Mouse (Mus musculus): ENCODE measurements around the gene Pou3f1.

Pou3f1 gene

DNA sequence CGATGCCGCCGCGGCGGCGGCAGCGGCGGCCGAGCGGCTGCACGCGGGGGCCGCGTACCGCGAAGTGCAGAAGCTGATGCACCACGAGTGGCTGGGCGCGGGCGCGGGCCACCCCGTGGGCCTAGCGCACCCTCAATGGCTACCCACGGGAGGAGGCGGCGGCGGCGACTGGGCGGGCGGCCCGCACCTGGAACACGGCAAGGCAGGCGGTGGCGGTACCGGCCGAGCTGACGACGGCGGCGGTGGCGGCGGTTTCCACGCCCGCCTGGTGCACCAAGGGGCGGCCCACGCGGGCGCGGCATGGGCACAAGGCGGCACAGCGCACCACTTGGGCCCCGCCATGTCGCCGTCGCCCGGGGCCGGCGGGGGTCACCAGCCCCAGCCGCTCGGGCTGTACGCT lies 1.2 kb downstream of the Pou3f1 start:
- peak in 1 of 2 experiments; percentile 16 for DNase-seq (ENCODE audit: low spot score in 2 of 2)

DNA sequence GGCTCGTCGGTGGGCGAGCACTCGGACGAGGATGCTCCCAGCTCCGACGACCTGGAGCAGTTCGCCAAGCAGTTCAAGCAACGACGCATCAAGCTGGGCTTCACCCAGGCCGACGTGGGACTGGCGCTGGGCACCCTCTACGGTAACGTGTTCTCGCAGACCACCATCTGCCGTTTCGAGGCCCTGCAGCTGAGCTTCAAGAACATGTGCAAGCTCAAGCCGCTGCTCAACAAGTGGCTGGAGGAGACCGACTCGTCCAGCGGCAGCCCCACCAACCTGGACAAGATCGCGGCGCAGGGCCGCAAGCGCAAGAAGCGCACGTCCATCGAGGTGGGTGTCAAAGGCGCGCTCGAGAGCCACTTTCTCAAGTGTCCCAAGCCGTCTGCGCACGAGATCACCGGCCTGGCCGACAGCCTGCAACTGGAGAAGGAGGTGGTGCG lies 1.8 kb downstream of the Pou3f1 start:
- peak in 1 of 2 experiments; percentile 20 for DNase-seq (ENCODE audit: low spot score in 2 of 2)

DNA sequence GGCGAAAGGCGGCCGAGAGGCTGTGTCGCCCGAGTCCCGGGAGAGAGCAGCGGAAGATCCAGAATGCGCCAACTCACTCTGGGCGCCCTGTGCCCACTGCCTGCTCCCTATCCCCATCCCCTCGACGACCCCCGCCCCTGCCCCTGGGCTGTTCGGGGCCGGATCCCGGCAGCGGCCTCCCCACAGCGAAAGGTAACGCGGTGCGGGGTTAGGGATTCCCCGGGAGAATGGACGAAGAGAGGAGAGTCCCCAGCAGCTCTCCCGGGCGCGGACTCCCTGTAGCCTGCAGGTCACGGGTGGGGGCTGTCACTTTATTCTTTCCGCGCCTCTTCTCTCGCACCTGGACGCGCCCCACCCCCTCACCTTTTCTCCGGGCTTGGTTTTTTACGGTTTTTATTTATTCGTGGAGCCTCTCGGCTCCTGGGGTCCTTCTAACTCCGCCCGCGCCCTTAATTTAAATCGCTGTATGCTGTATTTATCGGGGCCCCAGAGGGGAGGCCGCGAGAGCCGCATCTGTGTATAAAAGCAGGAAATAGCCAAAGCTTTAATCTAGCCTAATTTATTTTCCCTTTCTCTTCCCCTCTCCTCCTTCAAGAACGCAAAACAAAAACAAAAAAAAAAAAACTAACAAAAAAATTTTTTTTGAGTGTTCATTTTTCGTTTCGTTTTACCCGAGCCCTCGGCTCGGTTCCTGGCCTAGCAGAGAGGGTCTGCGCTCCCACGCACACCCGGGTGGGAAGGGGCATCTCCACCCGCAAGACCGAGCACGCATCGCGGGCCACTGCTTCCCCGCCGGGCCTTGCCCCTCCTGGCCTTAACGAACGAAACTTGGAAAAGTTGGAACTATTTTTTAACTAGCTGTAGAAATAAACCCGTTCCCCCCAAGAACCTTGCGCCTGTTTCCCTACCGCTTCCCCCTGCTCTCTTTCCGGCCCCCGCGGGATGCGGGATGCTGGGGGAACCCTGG lies 2.9 kb downstream of the Pou3f1 start:
- no peak for DNase-seq (ENCODE audit: low spot score in 2 of 2)

DNA sequence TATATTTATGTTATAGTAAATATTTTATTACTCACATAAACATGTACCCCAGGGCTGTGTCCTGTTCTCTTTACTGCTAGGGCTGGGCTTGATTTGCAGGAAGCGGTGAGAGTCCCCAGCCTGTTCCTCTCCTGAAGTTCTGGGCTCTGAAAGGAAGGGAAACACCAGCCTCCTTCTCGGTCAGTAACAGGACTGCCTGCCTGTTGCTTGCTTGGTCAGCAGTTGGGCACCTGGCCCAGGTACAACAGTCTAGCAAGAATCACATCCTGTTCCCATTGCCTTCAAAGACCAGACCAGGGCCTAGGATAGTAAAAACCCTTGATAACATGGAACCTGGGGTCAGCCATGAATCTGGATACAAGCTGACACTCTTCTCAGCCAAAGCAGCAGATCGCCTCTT lies 4.0 kb downstream of the Pou3f1 start:
- no peak for DNase-seq (ENCODE audit: low spot score in 2 of 2)

DNA sequence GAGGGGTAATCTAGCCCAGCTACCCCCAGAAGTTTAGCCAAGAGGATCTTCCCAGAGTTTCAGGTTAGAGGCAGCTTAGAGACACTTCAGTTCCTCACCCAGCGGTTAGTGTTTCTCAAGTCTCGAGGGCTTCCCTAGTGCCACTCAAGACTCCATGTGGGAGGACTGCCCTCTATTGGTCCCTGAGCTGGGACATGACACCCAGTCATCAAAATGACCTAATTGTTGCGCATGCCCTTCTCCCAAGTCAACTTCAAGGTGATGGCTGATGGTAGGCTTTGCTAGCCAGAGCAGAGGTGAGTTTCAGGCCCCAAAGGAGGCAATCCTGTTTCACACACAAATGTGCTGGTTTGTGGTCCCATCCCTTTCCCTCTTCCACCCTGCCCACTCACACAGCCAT lies 6.4 kb downstream of the Pou3f1 start:
- DNase-seq (ENCODE audit: low spot score in 2 of 2) = no peak

DNA sequence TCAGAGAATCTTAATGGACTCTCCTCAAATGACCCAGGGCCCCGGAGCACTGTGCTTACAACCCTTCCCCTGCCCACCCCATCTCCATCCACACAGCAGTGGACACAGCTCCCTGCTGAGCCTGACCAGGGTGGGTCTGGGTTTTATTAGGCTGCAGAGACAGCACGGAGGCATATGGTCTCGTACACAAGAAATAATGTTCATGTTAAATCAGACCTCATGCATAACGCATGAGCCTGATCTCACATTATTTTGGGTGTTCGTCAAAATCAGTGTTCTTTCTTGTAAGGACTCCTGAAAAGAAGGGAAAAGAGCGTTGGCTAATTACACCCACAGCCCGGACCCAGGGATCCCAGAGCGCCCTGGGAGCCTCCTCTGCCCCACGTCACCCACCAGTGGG lies 7.6 kb downstream of the Pou3f1 start:
- DNase-seq (ENCODE audit: low spot score in 2 of 2) = no peak

DNA sequence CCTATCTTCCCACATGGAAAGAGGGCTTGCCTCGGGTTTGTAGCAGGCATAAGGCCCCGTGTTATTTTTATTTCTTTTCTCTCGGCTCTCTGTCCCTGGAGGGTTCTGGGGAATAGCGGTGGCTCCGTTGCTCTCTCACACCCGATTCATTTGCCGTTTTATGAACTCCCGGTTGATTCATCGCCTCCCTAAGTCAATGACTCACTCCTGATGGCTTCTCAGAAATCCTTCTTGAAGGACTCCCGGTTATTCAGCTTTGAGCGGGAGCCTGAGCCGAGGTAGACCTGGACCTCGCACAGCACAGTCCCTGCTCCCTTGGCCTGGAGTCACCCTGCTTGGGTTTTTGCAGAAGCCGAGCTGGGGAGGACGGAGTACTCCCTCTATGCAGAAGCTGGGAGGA lies 8.0 kb downstream of the Pou3f1 start:
- DNase-seq (ENCODE audit: low spot score in 2 of 2) = no peak

DNA sequence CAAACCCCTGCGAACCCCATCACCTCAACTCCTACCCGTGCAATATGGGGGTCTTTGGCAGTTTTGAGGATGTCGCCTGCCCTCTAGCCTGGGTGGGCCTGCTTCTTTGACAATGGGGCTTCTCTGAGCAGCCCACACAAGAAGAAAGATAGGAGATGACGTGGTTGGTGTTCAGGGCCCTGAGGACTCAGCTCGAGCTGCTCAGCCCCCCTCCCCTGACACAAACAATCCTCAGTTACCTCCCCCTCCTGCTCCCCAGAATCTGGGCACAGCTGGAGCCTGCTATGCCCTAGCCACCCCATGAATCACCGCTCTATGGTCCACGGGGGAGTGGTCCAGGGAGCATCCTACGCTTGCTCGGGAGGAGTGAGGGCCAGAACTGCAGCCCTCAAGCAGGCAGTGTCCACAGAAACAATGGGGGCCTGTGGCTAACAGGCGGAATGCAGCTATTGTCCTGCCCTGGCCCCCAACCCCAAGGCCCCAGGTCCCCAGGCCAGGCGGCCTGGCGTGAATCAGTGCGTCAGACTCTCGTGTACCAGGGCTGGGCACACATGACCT lies 10.9 kb downstream of the Pou3f1 start:
- no peak for DNase-seq (ENCODE audit: low spot score in 2 of 2)

DNA sequence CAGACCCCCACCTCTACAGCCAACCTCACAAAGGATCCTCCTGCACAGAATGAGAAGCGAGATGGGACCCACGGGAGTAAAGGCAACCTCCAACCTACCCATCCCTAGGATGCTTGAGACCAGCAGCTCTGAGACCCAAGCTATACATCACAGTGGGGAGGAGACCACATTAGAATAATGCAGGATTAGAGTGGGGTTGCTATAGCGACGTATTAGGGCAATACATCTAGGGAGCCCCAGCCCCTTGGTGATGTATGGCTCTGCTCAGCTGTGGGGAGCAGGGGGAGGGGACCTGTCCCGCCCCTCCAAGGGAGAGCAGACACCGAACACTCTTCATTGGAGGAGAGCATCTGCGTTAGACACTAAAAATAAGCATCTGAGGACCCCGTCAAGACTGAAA lies 11.5 kb downstream of the Pou3f1 start:
- no peak for DNase-seq (ENCODE audit: low spot score in 2 of 2)

DNA sequence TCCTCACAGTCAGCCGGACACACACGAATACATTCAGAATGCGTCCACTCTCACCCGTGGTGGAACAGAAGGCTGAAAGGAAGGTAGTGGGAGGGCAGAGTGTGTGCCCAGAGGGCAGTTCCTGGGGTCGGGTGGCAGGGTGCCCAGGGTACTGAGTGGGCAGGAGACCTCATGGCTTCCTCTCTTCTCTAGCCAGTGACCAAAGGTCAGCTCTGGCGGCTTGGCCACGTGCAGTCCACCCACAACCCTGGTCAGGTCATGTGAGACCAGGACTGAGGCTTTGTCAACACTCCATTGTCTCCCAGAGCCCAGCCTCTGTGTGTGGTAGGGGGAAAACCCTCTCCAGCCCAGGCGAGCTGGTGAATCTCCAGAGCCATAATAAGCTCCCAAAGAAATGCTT lies 13.6 kb downstream of the Pou3f1 start:
- no peak for DNase-seq (ENCODE audit: low spot score in 2 of 2)

DNA sequence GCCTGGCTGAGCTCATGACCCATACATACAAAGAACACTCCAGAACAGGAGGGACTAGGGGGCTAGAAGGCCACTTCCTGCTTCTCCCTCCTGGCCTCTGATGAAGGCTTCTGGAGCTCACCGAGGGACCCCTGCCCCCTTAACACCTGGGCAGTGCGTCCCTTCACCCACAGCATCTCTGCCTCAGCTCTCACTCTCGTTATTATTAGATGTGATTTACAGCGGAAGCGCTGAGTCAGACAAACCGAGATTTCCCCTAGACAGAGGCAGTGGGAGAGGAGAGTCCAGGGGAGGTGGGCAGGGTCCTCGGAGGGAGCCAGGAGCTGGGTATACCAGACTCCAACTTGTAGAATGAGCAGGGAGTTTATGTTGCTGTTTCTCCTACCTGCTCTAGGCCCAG lies 15.0 kb downstream of the Pou3f1 start:
- no peak for DNase-seq (ENCODE audit: low spot score in 2 of 2)

DNA sequence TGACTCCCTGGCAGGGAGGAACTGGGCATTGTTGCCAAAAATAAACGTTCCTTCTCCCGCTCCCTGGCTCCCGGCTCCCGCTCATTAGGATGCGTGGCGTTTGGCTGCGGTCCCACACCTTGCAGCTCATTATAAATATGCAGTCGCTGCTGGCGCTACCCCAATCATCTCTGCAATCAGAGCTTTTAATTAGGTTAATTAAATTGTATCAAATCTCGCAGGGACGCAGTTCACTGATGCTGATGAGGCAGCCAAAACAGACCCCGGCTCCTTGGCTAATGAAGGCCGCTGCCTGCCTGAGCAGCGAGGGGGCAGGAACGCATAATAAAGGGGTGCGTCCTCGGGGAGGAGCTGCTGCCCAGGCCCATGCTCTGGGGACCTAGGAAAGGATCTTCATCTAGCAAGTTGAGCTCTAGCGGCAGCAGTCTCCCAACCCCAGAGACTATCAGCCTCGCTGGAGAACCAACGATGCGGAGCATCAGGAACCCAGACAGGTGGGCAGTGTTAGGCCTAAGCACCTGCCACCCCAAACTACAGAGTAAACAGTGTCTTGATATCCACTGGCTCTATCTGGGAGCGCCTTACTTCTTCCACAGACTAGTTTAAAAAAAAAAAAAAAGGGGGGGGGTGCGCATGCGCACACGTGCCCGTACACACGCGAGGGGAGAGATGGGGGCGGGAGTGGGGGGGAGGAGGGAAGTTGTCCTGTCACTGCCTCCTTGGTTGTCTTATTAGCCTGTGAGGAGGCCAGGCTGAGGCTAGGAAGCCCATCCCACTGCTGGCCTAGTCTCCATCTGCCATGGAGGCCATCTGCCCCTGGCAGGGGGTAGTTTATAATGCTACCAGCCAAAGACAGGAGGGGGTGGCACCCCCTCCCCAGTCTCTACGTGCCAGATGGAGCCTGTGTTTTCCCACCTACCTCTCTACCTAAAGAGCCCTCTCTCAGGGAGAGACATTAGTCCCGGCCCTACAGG lies 16.0 kb downstream of the Pou3f1 start:
- DNase-seq (ENCODE audit: low spot score in 2 of 2) = no peak

DNA sequence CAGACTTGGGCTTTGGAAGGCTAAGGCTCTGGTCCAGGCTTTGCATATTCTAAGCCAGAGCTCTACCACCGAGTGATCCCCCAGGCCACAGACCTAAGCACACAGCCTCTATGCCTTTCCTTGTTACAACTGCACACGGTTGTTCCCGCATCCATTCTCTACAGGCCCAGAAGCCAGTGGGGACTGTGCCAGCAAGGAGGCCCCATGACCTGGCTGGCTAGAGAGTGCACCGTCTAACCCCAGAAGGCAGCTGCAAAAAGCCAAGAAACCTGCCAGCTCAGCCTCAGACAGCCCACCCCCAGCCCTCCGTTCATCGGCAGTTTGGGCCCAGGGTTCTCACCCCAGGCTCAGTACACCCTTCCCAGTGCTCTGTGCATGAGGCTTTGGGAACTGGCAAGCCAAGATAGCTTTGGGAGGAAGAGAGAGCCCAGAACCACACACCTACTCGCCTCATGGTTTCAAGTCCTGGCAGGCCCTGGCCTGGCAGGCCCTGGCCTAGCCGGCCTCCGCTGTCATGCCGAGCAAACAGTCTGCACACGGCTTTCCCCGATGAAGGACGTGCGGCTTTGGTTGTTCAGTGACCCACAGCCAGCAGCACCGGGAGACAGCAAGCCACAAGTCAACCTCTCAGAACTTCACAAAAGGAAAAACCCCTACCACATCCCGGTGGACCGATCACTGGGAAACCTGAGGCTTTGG lies 17.9 kb downstream of the Pou3f1 start:
- DNase-seq (ENCODE audit: low spot score in 2 of 2) = no peak

DNA sequence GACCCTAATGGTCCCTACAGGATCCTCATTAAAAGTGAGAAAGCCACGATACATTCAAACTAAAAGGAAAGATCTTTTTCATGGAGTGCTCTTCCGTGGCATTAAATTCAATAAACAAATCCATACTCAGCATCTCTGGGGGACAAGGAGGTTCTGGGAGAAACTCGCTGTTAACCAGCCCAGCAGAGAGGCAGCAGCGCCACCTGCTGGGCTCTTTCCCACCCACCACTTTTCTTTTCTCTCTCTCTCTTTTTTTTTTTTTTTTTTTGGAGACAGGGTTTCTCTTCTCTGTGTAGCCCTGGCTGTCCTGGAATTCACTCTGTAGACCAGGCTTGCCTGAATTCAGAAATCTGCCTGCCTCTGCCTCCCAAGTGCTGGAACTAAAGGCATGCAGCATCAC lies 18.4 kb downstream of the Pou3f1 start:
- DNase-seq (ENCODE audit: low spot score in 2 of 2) = peak; percentile 25 to 72

DNA sequence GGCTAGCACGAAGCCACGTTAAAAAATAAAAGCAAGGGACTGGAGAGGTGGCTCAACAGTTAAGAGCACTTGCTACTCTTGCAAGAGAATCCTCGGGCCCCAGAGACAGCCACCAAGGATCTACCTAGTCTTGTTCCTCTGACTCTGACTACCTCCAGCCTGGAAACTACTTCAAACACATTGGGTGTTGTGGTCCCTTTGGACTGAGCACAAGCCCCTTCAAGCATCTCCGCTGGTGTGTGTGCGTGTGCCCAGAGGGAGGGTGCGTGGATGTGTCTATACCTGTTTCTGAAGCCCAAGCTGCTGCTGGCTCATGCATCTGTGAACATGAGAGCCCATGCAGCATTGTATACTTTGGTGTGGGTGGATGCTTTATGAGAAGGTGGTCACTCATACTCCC lies 19.4 kb downstream of the Pou3f1 start:
- DNase-seq (ENCODE audit: low spot score in 2 of 2) = no peak

DNA sequence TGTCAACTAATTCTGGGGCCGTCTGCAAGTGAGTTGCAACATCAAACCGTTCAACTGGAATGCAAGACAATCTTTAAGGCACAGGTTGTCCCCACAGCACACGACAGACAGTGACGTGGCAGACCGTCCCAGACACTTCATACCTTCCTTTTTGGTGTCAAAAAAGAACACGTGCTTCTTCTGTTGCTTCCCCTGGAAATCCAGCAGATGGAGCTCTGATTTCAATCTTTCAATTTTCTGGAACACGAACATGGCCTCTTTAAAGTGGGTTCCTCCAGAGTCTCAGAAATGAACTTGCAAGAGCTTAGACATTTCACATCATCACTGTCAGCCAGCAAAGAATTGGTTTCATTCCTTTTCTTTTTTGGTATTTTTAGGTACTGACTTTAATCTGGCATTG lies 25.7 kb downstream of the Pou3f1 start:
- no peak for DNase-seq (ENCODE audit: low spot score in 2 of 2)

DNA sequence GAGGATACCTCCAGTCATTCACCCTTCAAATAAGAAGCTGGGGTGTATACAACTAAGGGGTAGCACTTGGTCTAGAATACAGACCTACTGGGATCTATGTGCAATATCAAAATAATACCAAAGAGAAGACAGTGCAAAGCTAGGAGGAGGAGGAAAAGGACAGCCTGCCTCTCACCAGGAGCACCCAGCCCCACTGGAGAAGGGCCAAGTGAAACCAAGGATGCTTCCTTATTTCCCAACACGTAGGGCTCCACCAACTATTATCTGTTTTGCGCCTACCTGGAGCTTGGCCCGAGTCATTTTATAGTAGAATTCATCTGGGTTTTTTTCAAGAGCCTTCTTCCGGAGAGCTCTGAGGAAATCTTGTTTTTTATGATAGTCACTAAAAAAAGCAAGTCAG lies 26.9 kb downstream of the Pou3f1 start:
- DNase-seq (ENCODE audit: low spot score in 2 of 2) = no peak

DNA sequence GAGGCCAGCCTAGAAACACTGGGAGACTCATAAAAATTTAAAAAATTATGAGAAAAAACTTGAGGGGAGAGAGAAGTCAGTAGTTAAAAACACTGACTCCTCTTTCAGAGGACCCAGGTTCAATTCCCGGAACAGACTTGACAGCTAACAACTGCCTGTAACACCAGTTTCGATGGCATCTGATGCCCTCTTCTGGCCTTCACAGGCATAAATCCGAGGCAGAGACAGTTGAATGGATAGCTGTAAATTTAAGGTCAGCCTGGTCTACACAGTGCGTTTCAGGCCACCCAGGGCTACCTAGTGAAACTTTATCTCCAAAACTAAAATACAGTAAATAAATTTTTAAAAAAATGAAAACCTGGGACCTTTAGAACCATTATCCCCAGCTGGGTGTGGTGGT lies 28.4 kb downstream of the Pou3f1 start:
- DNase-seq (ENCODE audit: low spot score in 2 of 2) = no peak

DNA sequence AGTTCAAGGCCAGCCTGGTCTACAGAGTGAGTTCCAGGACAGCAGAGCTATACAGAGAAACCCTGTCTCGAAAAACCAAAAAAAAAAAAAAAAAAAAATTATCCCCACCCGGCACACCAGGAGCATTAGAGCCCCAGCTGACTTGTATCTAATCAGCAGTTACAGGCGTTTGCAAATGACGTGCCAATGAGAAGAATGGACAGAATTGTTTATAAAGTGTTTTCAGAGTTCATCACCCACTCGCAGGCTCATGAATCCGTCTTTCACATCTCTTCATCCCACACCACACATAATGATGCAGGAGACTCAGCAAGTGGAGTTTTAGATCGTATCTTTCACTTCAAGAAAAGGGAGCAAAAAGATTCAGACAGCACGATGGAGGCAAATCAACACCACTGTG lies 28.8 kb downstream of the Pou3f1 start:
- no peak for DNase-seq (ENCODE audit: low spot score in 2 of 2)

DNA sequence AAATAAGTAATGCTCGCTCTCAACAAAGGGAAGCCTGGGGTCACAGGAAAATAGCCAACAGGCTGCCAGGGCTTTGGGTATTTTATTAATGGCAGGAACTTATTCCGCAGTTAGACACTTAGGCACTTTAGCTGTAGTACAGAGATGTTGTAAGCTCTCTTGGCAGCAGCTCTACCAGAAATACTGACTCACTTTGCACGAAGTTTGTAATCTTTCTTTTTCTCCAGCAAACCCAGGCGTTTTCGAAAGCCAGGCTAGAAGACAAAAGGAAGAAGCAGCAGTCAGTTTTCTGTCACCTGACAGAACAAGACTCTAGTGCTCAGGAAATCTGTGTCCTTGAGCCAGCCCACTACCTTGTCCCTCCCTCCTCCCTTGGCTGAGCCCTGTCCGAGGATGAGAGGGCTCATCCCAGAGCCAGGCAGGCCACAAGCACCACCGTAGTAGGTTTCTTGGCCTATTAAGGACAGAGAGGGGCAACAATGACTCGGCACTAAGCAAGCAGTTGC lies 29.3 kb downstream of the Pou3f1 start:
- no peak for DNase-seq (ENCODE audit: low spot score in 2 of 2)

DNA sequence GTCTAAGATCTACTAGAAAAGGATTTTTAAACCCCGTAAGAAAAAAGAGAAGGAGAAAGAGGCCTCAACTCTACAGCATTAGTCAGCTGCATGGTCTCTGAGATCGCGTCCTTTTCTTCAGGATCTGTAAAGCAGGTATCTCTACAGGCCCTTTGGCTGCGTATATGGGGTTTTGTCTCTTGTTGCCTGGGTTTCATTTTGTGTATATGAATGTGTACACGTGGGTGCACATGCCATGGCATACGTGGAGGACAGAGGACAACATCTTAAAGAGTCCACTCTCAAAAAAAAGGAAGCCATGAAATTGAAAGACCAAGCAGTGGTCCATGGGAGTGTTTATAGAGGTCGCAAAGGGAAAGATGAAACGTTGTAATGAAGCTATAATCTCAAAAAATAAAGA lies 34.8 kb downstream of the Pou3f1 start:
- DNase-seq (ENCODE audit: low spot score in 2 of 2) = no peak
